Mouse (Mus musculus) CD8-positive naive resting alpha-beta T cell, adult 2 months (primary cell): ENCODE results near the gene Ntrk3.

Source experiments
- DNase-seq, 2 experiments: peaks; one replicate each; pipeline ENCODE4 v3.0.0; 2022; ENCODE audit warnings: low read depth in 2 of 2, low spot score in 2 of 2

Ntrk3 gene

GRCm38 (mm10) chr7:78253777-78254385, 483.9 kb downstream of the Ntrk3 start:
- DNase-seq: no peak

GRCm38 (mm10) chr7:78248119-78248642, 489.6 kb downstream of the Ntrk3 start:
- no peak for DNase-seq

GRCm38 (mm10) chr7:78239012-78239411, 498.8 kb downstream of the Ntrk3 start:
- no peak for DNase-seq

- DNase-seq: no peak
Observed at GRCm38 (mm10) chr7:78221668-78222067, 516.1 kb downstream of the Ntrk3 start.

GRCm38 (mm10) chr7:78220949-78221348, 516.9 kb downstream of the Ntrk3 start:
- DNase-seq: no peak

- no peak for DNase-seq
Observed at GRCm38 (mm10) chr7:78190931-78191653, 546.7 kb downstream of the Ntrk3 start.

GRCm38 (mm10) chr7:78185578-78185977, 552.2 kb downstream of the Ntrk3 start:
- no peak for DNase-seq

- no peak for DNase-seq
Observed at GRCm38 (mm10) chr7:78183396-78183795, 554.4 kb downstream of the Ntrk3 start.

- DNase-seq: no peak
Observed at GRCm38 (mm10) chr7:78179996-78180665, 557.7 kb downstream of the Ntrk3 start.

GRCm38 (mm10) chr7:78172267-78172955, 565.4 kb downstream of the Ntrk3 start:
- no peak for DNase-seq

- DNase-seq: no peak
Observed at GRCm38 (mm10) chr7:78165466-78165865, 572.3 kb downstream of the Ntrk3 start.

- DNase-seq: no peak
Observed at GRCm38 (mm10) chr7:78157946-78158345, 579.9 kb downstream of the Ntrk3 start.

- no peak for DNase-seq
Observed at GRCm38 (mm10) chr7:78145251-78145650, 592.6 kb downstream of the Ntrk3 start.

- no peak for DNase-seq
Observed at GRCm38 (mm10) chr7:78144849-78145248, 593.0 kb downstream of the Ntrk3 start.

GRCm38 (mm10) chr7:78129966-78130365, 607.8 kb downstream of the Ntrk3 start:
- no peak for DNase-seq
